Mouse (Mus musculus) T-cell, adult 2 months (primary cell): ENCODE data around the gene Bahcc1.

Experiments used
- DNase-seq: peaks from one replicate; pipeline ENCODE4 v3.0.0; 2022; ENCODE audit warnings: low spot score

Gene Bahcc1

DNA sequence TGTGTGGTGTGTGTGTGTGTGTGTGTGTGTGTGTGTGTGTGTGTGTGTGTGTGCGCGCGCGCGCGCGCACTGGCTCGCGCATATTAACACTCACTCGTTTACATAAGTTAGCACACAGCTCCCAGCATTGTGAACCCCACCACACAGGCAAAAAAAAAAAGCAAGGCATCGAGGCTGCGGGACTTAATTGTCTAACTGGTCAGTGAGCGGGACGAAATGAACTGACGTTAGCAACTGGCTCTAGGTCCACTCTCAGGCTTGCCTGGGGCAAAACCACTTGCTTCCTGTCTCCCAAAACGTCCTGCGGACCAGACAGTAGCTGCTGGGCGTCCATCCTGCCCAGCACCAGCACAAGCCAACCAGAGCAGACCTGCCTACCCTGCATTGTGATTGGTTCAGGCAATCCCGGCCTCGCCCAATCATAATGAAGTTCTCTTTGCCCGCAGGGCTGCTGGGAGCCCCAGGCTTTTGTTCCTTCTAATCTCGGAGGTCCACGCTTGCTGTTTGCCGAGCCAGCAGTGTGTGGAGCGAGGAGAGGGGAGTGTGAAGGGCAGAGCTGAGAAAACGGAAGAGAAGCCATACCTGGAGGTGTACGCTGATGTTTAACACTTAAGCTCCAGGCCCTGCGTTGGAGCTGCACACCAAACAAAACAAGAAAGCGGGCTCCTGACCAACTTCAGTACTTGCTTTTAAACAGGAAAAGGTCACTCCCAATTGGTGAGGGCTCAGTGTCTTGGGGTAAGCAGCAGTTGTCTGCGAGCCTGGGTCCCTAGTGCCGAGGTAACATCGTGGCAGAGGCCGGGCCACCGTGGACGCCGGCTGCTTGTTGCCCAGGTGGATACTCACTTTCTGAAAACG, 83.3 kb downstream of the Bahcc1 start:
- DNase-seq, result peak; percentile 80

DNA sequence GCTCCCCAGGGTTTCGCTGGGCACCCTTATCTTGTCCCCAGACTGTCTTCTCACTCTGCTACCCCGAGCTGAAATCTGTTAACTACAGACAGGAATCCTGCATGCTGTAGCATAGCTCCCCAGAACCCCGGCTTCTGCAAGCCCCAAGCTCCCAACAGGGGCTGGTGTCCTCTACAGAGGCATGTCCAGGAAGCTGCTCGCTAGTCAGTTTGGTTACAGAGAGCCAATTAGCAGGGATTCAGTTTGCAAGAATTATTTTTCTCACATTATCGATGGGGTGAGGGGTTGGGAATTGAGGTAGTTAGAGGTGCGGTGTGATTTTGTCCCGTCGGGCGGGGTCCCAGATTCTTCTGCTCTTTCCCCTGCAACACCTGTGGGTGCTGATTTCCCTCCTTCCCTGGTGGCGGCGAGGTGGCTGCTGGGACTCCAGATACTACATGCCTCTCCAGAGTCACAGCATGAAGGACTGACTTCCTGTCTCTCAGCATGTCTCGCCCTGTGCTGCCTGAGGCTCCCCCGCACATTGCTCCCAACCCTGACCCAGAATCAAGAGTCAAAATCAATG, 84.0 kb downstream of the Bahcc1 start:
- no peak for DNase-seq

DNA sequence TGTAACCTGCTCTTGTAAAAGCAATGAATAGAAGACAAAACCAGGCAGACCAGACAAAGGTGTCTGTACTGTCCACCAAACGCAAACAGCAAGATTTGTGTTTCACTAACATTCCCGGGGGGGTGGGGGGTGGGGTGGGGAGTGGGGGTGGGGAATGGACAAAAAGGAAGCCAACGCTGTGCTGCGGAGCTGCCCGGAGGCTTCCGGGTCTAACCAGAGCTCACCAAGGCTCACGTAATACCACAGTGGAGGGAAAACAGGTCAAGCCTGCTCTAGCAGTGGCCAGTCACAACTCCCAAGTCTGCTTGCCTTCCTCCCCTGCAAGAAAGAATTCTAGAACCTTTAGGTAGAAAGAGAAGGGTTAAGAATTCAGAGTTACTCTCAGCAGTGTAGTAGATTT, 84.7 kb downstream of the Bahcc1 start:
- no peak for DNase-seq

DNA sequence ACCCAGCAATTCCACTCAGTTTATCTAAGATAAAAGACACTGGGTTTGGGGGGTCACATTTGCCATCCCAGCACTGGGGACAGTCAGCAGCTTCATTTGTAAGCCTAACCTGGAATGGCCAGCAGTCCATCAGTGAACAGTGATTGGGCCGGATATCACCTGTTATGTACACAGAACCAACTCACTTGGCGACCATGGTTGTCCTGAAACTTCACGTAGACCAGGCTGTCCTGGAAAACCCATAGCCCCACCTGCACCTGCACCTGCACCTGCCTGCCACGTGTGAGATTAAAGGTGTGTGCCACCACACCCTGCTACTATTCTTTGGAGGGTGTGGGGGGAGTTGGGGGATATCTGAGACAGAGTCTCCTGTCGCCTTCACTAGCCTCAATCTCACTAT, 86.6 kb downstream of the Bahcc1 start:
- DNase-seq, result no peak

DNA sequence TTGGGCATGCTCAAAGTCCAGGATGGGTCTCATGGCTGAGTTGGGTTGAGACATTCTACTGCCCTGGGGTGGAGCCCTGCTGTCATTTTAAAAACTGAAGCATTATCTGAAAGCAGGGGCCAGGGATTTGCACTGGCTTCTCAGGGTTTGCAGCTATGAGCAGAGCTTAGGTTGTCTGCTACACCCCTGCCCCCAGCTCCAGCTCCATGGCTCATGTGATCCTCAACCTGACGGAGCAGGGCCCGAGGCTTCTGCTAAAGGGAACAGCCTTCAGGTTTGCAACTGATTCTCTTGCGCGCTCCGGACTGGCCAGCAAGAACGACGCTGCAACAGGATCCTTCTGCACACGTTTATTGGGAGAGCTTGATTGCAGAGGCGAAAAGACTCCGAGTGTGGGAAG, 87.4 kb downstream of the Bahcc1 start:
- DNase-seq, result no peak

DNA sequence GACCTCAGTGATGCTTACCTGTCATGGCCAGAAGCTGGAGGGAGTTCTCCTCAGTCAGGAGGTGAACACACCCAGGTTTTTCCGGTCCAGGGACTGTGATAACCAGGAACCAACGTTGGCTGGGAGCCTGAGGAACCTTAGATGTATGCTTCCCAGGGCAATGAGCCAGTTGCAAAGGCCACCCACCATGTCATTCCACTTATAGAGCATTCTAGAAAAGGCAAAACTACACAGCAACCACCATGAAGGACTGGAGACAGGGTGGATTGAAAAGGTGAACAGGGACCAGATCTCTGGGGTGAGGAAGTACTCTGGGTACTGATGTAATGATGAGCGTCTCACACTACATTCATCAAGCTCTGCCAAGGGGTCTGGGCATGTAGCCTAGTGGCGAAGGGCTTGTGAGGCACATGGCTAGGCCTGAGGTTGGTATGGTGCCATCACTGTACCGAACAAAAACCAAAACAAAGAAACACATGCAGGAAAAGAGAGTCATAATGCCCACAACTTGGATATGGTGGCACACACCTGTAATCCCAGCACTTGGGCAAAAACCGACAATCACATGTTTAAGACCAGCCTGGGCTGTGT, 102.8 kb downstream of the Bahcc1 start:
- no peak for DNase-seq

DNA sequence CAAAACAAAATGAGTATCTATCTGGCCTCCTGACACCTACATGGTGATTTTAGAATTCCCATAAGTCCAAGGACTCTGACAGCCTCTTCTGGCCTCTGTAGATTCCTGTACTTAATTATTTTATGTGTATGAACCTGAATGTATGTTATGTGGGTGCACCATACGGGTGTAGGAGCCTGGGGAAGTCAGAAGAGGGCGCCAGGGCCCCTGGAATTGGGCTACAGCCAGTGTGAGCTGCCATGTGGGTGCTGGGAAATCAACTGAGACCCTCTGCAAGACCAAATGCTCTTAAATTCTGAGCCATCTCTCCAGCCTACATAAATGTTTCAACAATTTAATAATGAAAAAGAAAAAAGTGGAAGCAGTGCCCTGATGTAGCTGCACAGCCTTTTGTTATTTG, 104.7 kb downstream of the Bahcc1 start:
- no peak for DNase-seq

DNA sequence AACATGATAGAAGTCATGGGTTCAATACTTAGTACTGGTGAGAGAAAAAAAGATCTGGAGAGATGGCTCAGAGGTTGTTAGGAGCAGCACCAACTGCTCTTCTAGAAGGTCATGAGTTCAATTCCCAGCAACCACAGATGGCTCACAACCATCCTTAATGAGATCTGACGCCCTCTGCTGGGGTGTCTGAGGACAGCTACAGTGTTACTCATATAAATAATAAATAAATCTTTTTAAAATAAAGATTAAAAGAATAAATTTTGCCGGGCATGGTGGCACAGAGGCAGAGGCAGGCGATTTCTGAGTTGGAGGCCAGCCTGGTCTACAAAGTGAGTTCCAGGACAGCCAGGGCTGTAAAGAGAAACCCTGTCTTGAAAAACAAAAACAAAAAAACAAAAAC, 106.0 kb downstream of the Bahcc1 start:
- DNase-seq, result no peak

DNA sequence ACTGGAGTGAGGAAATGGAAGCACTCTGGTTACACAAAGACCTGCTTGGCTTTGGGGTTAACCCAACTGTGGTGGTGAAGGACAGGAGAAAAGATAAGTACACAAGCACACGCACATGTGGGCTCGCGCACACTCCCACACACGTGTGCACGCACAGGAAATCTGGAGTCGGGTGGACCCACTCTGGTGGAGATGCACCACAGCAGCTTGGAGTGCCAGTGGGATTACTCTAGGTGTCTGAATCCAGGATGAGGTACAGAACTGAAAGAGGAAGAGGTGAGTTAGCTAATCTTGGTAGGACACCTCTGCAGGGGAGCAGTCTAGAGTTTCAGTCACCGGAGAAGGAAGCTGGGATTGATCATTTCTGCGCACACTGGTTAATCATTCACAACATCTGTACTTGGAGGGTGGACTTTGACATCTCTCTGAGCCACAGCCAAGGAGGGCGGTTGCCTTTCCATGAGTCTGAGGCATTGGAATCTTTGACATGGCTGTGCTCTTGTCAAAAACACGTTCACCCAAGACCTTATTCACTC, 107.3 kb downstream of the Bahcc1 start:
- DNase-seq, result no peak

DNA sequence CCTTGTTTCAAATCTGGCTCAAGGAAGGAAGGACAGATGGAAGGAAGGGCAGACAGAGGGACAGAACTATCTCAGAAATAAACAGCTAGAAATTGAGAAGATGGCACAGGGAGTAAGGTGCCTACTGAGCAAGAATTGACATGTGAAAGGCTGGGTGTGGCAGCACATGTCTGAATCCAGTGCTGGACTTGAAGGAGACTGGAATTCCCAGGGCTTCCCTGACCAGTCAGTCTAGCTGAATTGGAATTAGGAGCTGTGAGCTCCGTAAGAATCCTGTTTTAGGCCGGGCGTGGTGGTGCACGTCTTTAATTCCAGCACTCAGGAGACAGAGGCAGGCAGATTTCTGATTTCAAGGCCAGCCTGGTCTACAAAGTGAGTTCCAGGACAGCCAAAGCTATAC, 108.9 kb downstream of the Bahcc1 start:
- no peak for DNase-seq
